Mouse (Mus musculus) liver, postnatal 0 days (tissue): ENCODE data around the gene Moxd1.

Experiments used
- CTCF ChIP-seq: sonication (generic); IDR thresholded peaks from 2 replicates; pipeline ENCODE4 v1.5.1; 2016; ENCODE audit warnings: antibody characterized with exemption, low read depth
- EP300 ChIP-seq: IDR thresholded peaks from 2 replicates; pipeline ENCODE4 v1.6.1; 2016; ENCODE audit warnings: antibody characterized with exemption, low read depth, mild to moderate bottlenecking

DNA sequence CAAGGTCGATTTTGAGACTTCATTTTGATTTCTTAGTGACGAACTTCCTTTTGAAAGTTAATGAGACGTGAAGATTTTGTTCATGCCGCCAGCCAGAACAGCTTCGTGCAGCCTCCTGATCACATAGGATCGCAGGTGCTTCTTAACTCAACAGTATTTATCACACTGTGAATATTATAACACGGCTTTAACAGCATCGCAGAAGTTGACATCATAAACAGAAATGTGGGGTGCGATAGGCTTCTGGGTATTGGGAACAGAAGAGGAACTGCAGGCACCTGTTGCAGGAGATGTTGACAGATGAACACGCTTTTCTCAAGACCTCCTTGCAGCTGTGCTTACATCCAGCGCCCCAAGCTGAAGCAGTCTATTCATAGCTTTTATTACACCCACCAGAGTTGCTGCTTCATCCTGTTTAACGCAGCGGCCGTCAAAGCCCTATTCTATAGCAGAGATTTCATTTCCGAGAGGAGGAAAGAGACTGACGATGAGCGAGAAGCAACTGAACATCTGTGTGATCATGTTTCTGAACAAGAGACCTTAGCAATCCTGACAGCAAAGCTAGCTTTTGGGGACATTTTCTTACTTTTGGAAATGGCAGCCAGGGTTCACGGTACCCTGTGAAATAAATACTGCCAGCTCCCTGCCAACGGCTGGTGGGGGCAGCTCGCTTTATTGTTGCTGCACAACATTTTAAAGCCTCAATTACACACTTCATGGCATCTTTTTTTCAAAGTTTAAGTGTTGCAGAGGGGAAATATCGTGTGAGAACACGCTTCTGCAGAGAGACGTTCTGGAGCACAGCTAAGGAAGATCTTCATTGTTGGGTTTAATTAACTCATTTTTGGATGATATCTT lies 12.3 kb downstream of the Moxd1 start:
- TF ChIP-seq CTCF, result no peak
- TF ChIP-seq EP300, result no peak
